Mouse (Mus musculus) bone marrow macrophage, adult 2 months (primary cell): Measurements from ENCODE around the gene Swsap1.

Experiments
- CTCF ChIP-seq: IDR thresholded peaks from 2 replicates; pipeline ENCODE4 v1.5.1; 2012; ENCODE audit warnings: low read depth, mild to moderate bottlenecking, low read length, moderate library complexity
- POLR2A ChIP-seq: IDR thresholded peaks from 2 replicates; pipeline ENCODE4 v1.6.1; 2012; ENCODE audit warnings: mild to moderate bottlenecking, low read depth, low read length, borderline replicate concordance

DNA sequence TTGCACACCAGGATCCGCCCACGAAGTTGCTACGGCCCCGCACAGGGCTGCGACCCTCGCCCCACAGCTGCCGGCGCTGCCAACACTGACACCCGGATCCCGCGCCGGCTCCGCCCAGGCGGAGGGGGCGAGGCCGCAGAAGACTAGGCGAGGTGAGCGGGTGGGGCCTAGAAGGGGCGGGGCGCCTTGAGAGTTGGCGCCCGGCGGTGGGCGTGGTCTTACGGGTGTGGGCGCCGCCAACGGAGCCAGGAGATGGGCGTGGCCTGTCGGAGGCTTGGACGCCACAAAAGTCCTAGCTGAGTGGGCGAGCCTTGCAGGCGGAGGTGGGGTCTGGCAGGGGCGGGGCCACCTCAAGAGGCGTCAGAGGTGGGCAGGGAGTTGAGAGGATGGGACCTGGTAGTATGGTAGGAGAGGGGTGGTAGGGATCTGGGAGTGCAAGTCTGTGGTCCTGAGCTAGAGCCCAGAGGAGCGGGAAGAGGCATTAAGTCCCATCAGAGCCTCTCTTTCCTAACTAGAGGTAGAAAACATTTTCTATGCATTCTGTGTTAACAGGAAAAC is 37.4 kb upstream of the Swsap1 start, which contains the start of gene Rab3d:
- TF ChIP-seq CTCF, result no peak
- no peak for TF ChIP-seq POLR2A
